Mouse (Mus musculus): ENCODE measurements around the gene Pde4c. TPM values are rescaled to one million over a fixed set of nuclear protein-coding genes. Genes with fewer than 3 reads are reported as not detected.

Pde4c gene
- polyA plus RNA-seq, 1 experiment from 2014 or later, result 0.20 TPM

DNA sequence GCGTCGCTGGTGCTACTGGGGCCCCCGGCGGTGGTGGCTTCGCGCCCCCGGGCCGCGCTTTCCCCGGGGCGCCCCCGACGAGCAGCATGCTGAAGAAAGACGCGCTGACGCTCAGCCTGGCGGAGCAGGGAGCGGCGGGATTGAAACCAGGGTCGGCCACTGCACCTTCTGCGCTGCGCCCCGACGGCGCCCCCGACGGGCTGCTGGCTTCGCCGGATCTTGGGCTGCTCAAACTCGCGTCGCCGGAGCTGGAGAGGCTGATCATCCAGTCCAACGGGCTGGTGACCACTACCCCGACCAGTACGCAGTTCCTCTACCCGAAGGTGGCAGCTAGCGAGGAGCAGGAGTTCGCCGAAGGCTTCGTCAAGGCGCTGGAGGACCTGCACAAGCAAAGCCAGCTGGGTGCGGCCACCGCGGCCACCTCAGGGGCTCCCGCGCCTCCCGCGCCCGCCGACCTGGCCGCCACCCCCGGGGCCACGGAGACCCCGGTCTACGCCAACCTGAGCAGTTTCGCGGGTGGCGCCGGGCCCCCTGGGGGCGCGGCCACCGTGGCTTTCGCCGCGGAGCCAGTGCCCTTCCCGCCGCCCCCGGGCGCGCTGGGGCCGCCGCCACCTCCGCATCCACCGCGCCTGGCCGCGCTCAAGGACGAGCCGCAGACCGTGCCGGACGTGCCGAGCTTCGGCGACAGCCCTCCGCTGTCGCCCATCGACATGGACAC lies 24.2 kb upstream of the Pde4c start:
- DNase-seq (ENCODE audit: low spot score), result no peak
- H3K4me1 ChIP-seq, result peaks cover 67% of the 10 kb centered on the region
- peaks cover 10% of the 10 kb centered on the region for H3K27me3 ChIP-seq (replicated peaks; ENCODE audit: low read depth, poor library complexity, severe bottlenecking)
- H3K4me3 ChIP-seq, result peak overlapping the region; percentile 97
- peaks cover 30% of the 10 kb centered on the region for H3K36me3 ChIP-seq (replicated peaks)
- peak overlapping the region; percentile 97 for H3K27ac ChIP-seq (replicated peaks)
- under 1% methylated on average over 89 of the region's 89 CpGs for WGBS
- no peaks in the 10 kb centered on the region for H3K9me3 ChIP-seq

DNA sequence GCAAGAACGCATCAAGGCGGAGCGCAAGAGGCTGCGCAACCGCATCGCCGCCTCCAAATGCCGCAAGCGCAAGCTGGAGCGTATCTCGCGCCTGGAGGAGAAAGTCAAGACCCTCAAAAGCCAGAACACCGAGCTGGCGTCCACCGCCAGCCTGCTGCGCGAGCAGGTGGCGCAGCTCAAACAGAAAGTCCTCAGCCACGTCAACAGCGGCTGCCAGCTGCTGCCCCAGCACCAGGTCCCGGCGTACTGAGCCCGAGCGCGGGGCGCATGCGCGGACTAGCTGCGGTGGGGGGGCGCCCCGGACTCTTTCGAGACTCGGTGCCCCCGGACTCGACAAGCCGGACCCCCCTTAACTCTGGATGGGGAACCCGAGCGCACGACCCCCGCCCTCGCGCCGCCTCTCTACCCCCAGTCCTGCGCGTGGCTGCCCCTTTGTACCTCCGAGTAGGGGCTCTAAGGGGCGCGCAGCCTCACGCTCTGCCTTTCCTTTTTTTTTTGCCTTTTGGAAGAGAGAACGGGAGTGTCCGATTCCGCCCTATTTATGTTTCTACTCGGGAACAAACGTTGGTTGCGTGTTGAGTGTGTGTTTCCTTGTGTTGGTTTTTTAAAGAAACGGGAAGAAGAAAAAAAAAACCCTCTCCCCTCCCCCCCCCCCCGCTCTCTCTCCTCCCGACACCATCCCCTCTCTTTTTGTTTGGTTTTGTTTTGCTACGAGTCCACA lies 23.5 kb upstream of the Pde4c start:
- peaks cover 30% of the 10 kb centered on the region for H3K36me3 ChIP-seq (replicated peaks)
- WGBS, result 1% methylated on average over 59 of the region's 59 CpGs
- peaks cover 62% of the 10 kb centered on the region for H3K4me1 ChIP-seq

DNA sequence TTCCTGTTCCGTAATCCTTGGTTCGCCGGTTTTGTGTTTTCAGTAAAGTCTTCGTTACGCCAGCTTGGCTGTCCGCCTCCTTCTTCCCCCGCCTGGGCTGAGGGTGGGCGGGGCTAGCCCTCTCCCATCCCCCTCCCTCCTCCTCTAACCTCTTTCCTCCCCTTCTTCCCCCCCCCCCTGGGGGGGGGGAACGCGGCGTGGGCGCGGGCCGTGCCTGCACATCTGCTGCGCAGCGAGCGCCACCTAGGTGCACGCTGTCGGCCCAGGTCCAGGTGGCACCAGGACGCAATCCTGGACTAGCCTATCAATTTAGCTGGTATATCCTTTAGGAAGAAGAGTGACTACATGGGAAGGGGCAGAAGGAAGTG lies 23.0 kb upstream of the Pde4c start:
- Histone ChIP-seq H3K9me3 (no peaks in the 10 kb centered on the region), H3K4me3 (peak overlapping the region; percentile 97), H3K4me1 (peaks cover 56% of the 10 kb centered on the region), H3K27ac (replicated peaks) (peak overlapping the region; percentile 97), H3K36me3 (replicated peaks) (peaks cover 30% of the 10 kb centered on the region), H3K27me3 (replicated peaks; ENCODE audit: low read depth, poor library complexity, severe bottlenecking) (peaks cover 4% of the 10 kb centered on the region)
- DNase-seq (ENCODE audit: low spot score), result peak; percentile 95
- WGBS, result under 1% methylated on average over 20 of the region's 20 CpGs

More for the DNA sequence above, 23.5 kb upstream of the Pde4c start:
- Histone ChIP-seq H3K27ac (replicated peaks) (peak overlapping the region; percentile 97), H3K4me3 (peak overlapping the region; percentile 97), H3K9me3 (no peaks in the 10 kb centered on the region), H3K27me3 (replicated peaks; ENCODE audit: low read depth, poor library complexity, severe bottlenecking) (peaks cover 9% of the 10 kb centered on the region)
- peak; percentile 90 for DNase-seq (ENCODE audit: low spot score)

DNA sequence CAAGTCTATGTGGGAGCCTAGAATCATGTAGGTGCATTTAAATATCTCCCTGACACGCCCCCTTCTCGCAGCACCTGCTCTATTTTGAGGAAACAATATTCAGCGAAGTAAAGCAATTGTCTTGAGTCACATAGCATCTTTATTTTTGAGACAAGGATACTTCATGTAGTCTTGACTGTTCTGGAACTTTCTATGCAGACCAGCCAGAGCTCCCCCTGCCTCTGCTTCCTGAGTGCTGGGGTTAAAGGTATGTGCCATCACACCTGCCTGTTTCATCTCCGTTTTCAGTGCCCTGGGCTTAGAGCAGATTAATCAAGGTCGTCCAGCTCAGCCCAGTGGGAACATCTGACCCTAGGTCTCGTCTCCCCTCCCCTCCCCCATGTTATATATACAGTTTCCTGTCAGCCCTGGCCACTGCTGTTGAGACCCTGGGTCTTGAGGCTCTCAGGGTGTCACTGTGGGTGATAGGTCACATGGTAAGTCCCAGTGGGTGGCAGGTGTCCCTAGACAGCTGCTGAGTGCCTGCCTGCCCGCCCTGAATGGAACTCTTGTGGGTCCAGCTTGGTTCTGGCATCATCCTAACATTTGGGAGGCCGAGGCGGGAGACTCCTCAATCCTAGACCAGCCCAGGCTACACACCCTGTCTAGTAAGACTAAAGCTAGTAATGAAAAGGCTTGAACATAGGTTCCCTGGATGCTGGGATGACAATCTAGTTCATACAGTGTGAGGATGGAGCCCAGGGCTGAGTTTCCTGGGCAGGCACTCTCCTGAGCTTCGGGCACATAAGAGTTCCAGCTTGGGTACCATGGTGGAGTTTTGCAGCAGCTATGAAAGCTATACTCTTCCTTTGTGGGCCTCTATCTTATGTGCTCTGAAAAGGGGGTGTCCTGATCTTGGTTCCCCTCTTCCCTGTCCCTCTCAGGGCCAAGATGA lies 22.2 kb upstream of the Pde4c start:
- Histone ChIP-seq H3K27me3 (replicated peaks; ENCODE audit: low read depth, poor library complexity, severe bottlenecking) (no peaks in the 10 kb centered on the region), H3K4me1 (peaks cover 49% of the 10 kb centered on the region), H3K36me3 (replicated peaks) (peaks cover 30% of the 10 kb centered on the region), H3K27ac (replicated peaks) (peak overlapping the region; percentile 97), H3K9me3 (no peaks in the 10 kb centered on the region), H3K4me3 (peak overlapping the region; percentile 97)
- no peak for DNase-seq (ENCODE audit: low spot score)
- WGBS, result 59% methylated on average over 10 of the region's 10 CpGs

DNA sequence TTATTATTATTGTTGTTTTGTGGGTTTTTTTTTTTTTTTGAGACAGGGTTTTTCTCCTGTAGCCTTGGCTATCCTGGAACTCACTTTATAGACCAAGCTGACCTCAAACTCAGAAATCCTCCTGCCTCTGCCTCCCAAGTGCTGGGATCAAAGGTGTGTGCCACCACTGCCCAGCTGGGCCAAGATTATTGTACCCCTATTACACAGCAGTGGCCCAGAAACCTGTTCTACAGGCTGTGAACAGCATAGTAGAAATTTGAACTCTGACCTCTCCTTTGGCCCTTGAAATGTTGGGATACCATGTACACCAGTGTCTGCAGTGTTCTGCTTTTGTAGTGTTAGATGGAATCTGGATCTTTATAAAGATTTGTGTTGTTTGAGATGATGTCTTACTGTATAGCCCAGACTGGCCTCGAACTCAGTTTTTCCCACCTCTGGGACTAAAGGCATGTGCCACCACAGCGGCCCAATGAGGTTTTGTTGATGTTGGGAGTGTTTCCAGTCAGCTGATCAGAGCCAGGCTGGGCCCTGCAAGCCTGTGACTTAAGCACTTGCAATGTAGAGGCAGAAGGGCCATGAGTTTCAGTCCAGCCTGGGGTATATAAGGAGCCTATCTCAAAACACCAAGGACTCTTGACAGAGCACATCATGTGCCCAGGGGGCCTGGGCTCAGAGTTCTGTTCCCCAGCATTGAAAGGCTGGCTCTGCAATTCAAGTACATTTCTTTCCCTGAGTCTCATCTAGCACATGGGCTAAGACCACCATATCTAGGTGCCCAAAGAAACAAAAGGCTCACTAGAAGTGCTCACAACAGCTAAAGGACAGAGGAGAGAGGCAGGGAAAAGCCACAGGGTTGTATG lies 21.3 kb upstream of the Pde4c start:
- DNase-seq (ENCODE audit: low spot score), result no peak
- peaks cover 40% of the 10 kb centered on the region for H3K4me1 ChIP-seq
- 90% methylated on average over 2 of the region's 2 CpGs for WGBS
- H3K36me3 ChIP-seq (replicated peaks), result peaks cover 30% of the 10 kb centered on the region
- peak overlapping the region; percentile 25 for H3K4me3 ChIP-seq
- H3K9me3 ChIP-seq, result no peaks in the 10 kb centered on the region
- H3K27ac ChIP-seq (replicated peaks), result no peak overlapping the region
- no peaks in the 10 kb centered on the region for H3K27me3 ChIP-seq (replicated peaks; ENCODE audit: low read depth, poor library complexity, severe bottlenecking)

DNA sequence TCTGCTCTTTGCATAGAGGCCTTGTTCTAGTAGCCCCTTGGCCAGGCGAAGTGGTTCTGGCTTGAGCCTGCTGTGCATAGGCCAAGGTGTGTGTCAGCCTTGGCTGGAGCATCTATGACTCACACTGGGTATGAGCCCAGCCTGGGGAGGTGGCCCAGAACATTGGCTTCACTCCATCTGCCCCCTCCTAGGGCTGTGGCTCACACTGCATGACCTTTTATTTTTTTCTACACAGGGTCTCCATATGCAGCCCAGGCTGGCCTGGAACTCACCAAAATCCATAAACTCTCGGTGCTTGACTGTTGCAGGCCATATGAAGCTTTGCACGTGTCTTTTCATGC lies 20.7 kb upstream of the Pde4c start:
- H3K4me1 ChIP-seq, result peaks cover 34% of the 10 kb centered on the region
- WGBS, result 88% methylated on average over 3 of the region's 3 CpGs

DNA sequence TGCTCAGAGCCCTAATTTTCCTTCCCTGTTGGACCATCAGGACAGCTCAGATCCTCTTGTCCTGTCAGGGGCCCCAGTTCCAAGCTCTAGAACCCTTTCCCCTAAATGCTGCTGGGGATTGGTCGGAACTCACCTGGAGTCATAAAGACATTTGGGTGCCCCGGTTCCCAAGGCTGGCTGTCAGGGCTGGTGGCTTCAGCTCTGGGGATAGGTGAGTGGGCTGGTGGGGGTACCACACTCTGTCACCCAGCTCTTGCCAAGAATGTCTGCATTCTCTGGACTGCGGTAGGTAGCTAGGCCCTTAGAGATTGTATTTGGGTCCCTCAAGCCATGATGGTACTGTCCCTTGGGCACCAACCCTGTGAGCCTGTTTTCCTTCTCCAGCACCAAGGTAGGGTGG lies 20.2 kb upstream of the Pde4c start, which contains the start of gene Iqcn:
Gene Iqcn (plus strand): TSS at position 171 of the 400 bp plus-strand sequence.
- Histone ChIP-seq H3K4me1 (peaks cover 29% of the 10 kb centered on the region), H3K27ac (replicated peaks) (no peak within 1 kb of the TSS), H3K27me3 (replicated peaks; ENCODE audit: low read depth, poor library complexity, severe bottlenecking) (no peaks in the 10 kb centered on the region), H3K36me3 (replicated peaks) (peaks cover 30% of the 10 kb centered on the region), H3K4me3 (peak within 1 kb of the TSS; percentile 25), H3K9me3 (no peaks in the 10 kb centered on the region)
- 90% methylated on average over 3 of the region's 3 CpGs for WGBS
- no peak for DNase-seq (ENCODE audit: low spot score)

More for the DNA sequence above, 20.7 kb upstream of the Pde4c start:
- Histone ChIP-seq H3K9me3 (no peaks in the 10 kb centered on the region), H3K27me3 (replicated peaks; ENCODE audit: low read depth, poor library complexity, severe bottlenecking) (no peaks in the 10 kb centered on the region), H3K4me3 (peak overlapping the region; percentile 25; the same call in 1 of the 2 replicates), H3K36me3 (replicated peaks) (peaks cover 30% of the 10 kb centered on the region), H3K27ac (replicated peaks) (no peak overlapping the region)
- DNase-seq (ENCODE audit: low spot score), result no peak

DNA sequence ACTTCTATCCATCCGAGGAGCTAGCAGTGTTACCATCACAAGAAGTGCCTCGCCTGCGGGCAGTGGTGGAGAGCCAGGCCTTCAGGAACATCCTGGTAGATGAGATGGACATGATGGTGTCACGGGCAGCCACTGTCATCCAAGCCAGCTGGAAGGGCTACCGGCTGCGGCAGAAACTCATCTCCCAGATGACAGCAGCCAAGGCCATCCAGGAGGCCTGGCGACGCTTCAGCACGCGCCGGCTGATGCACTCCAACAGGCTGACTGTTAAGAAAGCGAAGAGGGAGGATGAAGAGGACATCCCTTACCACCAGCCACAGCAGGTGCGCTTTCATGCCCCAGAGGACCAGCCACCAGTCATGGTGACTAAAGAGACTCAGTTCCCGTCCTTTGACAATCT lies 15.2 kb upstream of the Pde4c start:
- Histone ChIP-seq H3K27me3 (replicated peaks; ENCODE audit: low read depth, poor library complexity, severe bottlenecking) (no peaks in the 10 kb centered on the region), H3K36me3 (replicated peaks) (peaks cover 8% of the 10 kb centered on the region), H3K27ac (replicated peaks) (no peak overlapping the region), H3K9me3 (no peaks in the 10 kb centered on the region), H3K4me1 (no peaks in the 10 kb centered on the region), H3K4me3 (no peak overlapping the region)
- WGBS, result 91% methylated on average over 14 of the region's 14 CpGs
- DNase-seq (ENCODE audit: low spot score), result no peak

DNA sequence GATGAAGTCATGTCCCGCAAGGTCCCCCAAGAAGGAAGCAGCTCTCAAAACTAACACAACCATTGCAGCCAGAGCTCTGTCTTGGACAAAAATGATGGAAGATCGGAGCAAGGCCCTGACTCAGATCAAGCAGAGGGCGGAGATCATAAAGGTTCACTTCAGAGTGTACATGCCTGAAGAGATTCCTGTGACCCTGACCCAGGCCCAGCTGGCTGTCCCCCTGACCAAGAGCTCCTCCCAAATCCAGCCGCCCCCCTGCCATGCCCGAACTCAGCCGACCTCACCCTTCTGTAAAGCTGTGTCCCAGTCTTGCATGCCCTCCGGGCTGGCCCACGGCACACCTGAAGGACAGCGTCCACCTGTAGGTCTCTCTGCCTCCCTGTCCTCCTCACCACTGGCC lies 13.7 kb upstream of the Pde4c start:
- no peaks in the 10 kb centered on the region for H3K36me3 ChIP-seq (replicated peaks)
- WGBS, result 93% methylated on average over 9 of the region's 9 CpGs

DNA sequence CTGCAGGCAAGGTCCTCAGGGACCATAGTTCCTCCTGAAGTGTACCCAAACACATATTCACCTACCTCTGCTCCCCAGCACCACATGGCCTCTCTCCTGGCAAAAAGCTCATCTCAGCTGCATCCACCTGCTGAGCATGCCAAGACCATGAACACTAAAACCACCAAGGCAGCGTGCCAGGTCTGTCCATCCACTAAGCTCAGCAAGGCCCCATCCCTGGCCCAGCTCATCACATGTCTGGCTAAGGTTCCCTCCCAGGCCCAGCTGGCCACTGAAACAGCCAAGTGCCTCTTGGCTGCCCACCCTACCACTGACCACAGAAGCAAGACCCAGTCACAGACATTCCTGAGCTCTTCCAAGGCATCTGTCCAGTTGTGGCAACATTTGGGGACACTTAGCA lies 13.2 kb upstream of the Pde4c start:
- peaks cover 6% of the 10 kb centered on the region for H3K4me1 ChIP-seq
- no peaks in the 10 kb centered on the region for H3K27me3 ChIP-seq (replicated peaks; ENCODE audit: low read depth, poor library complexity, severe bottlenecking)
- H3K9me3 ChIP-seq, result no peaks in the 10 kb centered on the region
- H3K36me3 ChIP-seq (replicated peaks), result no peaks in the 10 kb centered on the region
- DNase-seq (ENCODE audit: low spot score), result no peak
- 0 out of 2 replicates have a peak overlapping the region, but pooled peaks have one; percentile 4 for H3K27ac ChIP-seq (replicated peaks)
- no peak overlapping the region for H3K4me3 ChIP-seq
- 94% methylated on average over 1 of the region's 1 CpGs for WGBS

More for the DNA sequence above, 13.7 kb upstream of the Pde4c start:
- Histone ChIP-seq H3K9me3 (no peaks in the 10 kb centered on the region), H3K4me3 (no peak overlapping the region), H3K27me3 (replicated peaks; ENCODE audit: low read depth, poor library complexity, severe bottlenecking) (no peaks in the 10 kb centered on the region), H3K4me1 (peaks cover 6% of the 10 kb centered on the region), H3K27ac (replicated peaks) (no peak overlapping the region)
- DNase-seq (ENCODE audit: low spot score), result no peak

DNA sequence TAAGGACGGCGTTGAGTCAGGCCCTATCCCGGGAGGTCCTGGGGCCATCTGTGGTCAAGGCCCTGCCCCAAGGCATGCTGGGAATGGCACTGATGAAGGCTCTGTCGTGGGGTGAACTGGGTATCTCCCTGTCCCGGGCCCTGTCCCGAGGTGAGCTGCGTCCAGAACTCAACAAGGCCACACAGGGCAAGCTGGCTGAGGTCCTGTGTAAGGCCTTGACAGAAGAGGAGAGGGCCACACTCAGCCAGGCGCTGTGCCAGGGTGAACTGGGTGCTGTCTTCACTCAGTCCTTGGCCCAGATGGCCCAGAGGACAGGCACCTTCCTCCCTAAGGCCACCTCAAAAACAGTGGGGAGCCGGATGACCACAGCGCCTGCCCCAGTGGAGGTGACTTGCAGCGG lies 12.5 kb upstream of the Pde4c start:
- no peak overlapping the region for H3K4me3 ChIP-seq
- H3K36me3 ChIP-seq (replicated peaks), result no peaks in the 10 kb centered on the region
- peaks cover 6% of the 10 kb centered on the region for H3K4me1 ChIP-seq
- WGBS, result 86% methylated on average over 11 of the region's 11 CpGs
- no peaks in the 10 kb centered on the region for H3K9me3 ChIP-seq
- H3K27ac ChIP-seq (replicated peaks), result no peak overlapping the region
- H3K27me3 ChIP-seq (replicated peaks; ENCODE audit: low read depth, poor library complexity, severe bottlenecking), result no peaks in the 10 kb centered on the region
- no peak for DNase-seq (ENCODE audit: low spot score)
